Mouse (Mus musculus): ENCODE data around the gene Cox7b. TPM values are rescaled to one million over a fixed set of nuclear protein-coding genes. Genes with fewer than 3 reads are reported as not detected.

Cox7b gene
- polyA plus RNA-seq, 1 experiment = 18.9 TPM

- H3K9me3 ChIP-seq = no peaks in the 10 kb centered on the region
- TF ChIP-seq FLI1 (IDR thresholded peaks at IDR 0.05; ENCODE audit: low read length) (peak; percentile 75; the same call in 1 of the 2 replicates), GATA1 (IDR thresholded peaks at IDR 0.05; ENCODE audit: borderline replicate concordance, low read length) (no peak)
- H3K27me3 ChIP-seq (replicated peaks) = peaks cover 2% of the 10 kb centered on the region
- H3K4me1 ChIP-seq = peaks cover 16% of the 10 kb centered on the region; the same call in 1 of the 2 replicates
- H3K4me3 ChIP-seq (replicated peaks) = peak within 1 kb of the TSS; percentile 93
- H3K36me3 ChIP-seq (replicated peaks; ENCODE audit: low read length) = peaks cover 13% of the 10 kb centered on the region
These were observed 11.2 kb downstream of the Cox7b start, which contains the start of gene Atp7a for GRCm38 (mm10) chrX:106026418-106027342. Gene Atp7a, plus strand, starts transcription at chrX:106027276.

GRCm38 (mm10) chrX:106027343-106027674 is 11.8 kb downstream of the Cox7b start:
- TF ChIP-seq GATA1 (IDR thresholded peaks at IDR 0.05; ENCODE audit: borderline replicate concordance, low read length) (no peak), FLI1 (IDR thresholded peaks at IDR 0.05; ENCODE audit: low read length) (no peak)
- H3K4me3 ChIP-seq (replicated peaks) = peak overlapping the region; percentile 93
- H3K9me3 ChIP-seq = no peaks in the 10 kb centered on the region
- peaks cover 18% of the 10 kb centered on the region; the same call in 1 of the 2 replicates for H3K4me1 ChIP-seq
- peaks cover 7% of the 10 kb centered on the region for H3K36me3 ChIP-seq (replicated peaks; ENCODE audit: low read length)
- peaks cover 2% of the 10 kb centered on the region for H3K27me3 ChIP-seq (replicated peaks)

GRCm38 (mm10) chrX:106030176-106030575 is 14.7 kb downstream of the Cox7b start:
- TF ChIP-seq FLI1 (IDR thresholded peaks at IDR 0.05; ENCODE audit: low read length) (no peak), GATA1 (IDR thresholded peaks at IDR 0.05; ENCODE audit: borderline replicate concordance, low read length) (no peak)

GRCm38 (mm10) chrX:106031124-106031523 is 15.6 kb downstream of the Cox7b start:
- no peaks in the 10 kb centered on the region for H3K36me3 ChIP-seq (replicated peaks; ENCODE audit: low read length)
- H3K4me1 ChIP-seq = peaks cover 31% of the 10 kb centered on the region
- no peak for TF ChIP-seq GATA1 (IDR thresholded peaks at IDR 0.05; ENCODE audit: borderline replicate concordance, low read length)
- TF ChIP-seq FLI1 (IDR thresholded peaks at IDR 0.05; ENCODE audit: low read length) = no peak
- no peak overlapping the region for H3K4me3 ChIP-seq (replicated peaks)
- H3K9me3 ChIP-seq = no peaks in the 10 kb centered on the region
- H3K27me3 ChIP-seq (replicated peaks) = peaks cover 2% of the 10 kb centered on the region

More at GRCm38 (mm10) chrX:106030176-106030575, 14.7 kb downstream of the Cox7b start:
- Histone ChIP-seq H3K36me3 (replicated peaks; ENCODE audit: low read length) (no peaks in the 10 kb centered on the region), H3K27me3 (replicated peaks) (peaks cover 2% of the 10 kb centered on the region), H3K4me3 (replicated peaks) (peak overlapping the region; percentile 57), H3K4me1 (peaks cover 34% of the 10 kb centered on the region), H3K9me3 (no peaks in the 10 kb centered on the region)

- H3K27me3 ChIP-seq (replicated peaks) = peaks cover 5% of the 10 kb centered on the region
- no peak for TF ChIP-seq GATA1 (IDR thresholded peaks at IDR 0.05; ENCODE audit: borderline replicate concordance, low read length)
- no peak for TF ChIP-seq FLI1 (IDR thresholded peaks at IDR 0.05; ENCODE audit: low read length)
- no peak overlapping the region for H3K4me3 ChIP-seq (replicated peaks)
- H3K36me3 ChIP-seq (replicated peaks; ENCODE audit: low read length) = peaks cover 3% of the 10 kb centered on the region
- H3K9me3 ChIP-seq = no peaks in the 10 kb centered on the region
- H3K4me1 ChIP-seq = peaks cover 40% of the 10 kb centered on the region
These were observed 20.2 kb downstream of the Cox7b start for GRCm38 (mm10) chrX:106035727-106036126.

- Histone ChIP-seq H3K27me3 (replicated peaks) (peaks cover 5% of the 10 kb centered on the region), H3K9me3 (no peaks in the 10 kb centered on the region), H3K4me1 (peaks cover 45% of the 10 kb centered on the region), H3K4me3 (replicated peaks) (no peak overlapping the region), H3K36me3 (replicated peaks; ENCODE audit: low read length) (peaks cover 3% of the 10 kb centered on the region)
- TF ChIP-seq GATA1 (IDR thresholded peaks at IDR 0.05; ENCODE audit: borderline replicate concordance, low read length) (no peak), FLI1 (IDR thresholded peaks at IDR 0.05; ENCODE audit: low read length) (no peak)
These were observed 21.8 kb downstream of the Cox7b start for GRCm38 (mm10) chrX:106037185-106037752.

GRCm38 (mm10) chrX:106043863-106044617 is 28.5 kb downstream of the Cox7b start:
- Histone ChIP-seq H3K4me1 (peaks cover 55% of the 10 kb centered on the region), H3K9me3 (no peaks in the 10 kb centered on the region), H3K27me3 (replicated peaks) (peaks cover 2% of the 10 kb centered on the region), H3K36me3 (replicated peaks; ENCODE audit: low read length) (no peaks in the 10 kb centered on the region), H3K4me3 (replicated peaks) (peak overlapping the region; percentile 72)
- TF ChIP-seq GATA1 (IDR thresholded peaks at IDR 0.05; ENCODE audit: borderline replicate concordance, low read length) = peak; percentile 34; the same call in 1 of the 3 replicates
- no peak for TF ChIP-seq FLI1 (IDR thresholded peaks at IDR 0.05; ENCODE audit: low read length)

- Histone ChIP-seq H3K9me3 (no peaks in the 10 kb centered on the region), H3K4me1 (peaks cover 54% of the 10 kb centered on the region), H3K4me3 (replicated peaks) (no peak overlapping the region), H3K36me3 (replicated peaks; ENCODE audit: low read length) (no peaks in the 10 kb centered on the region), H3K27me3 (replicated peaks) (no peaks in the 10 kb centered on the region)
- TF ChIP-seq GATA1 (IDR thresholded peaks at IDR 0.05; ENCODE audit: borderline replicate concordance, low read length) = no peak
- TF ChIP-seq FLI1 (IDR thresholded peaks at IDR 0.05; ENCODE audit: low read length) = no peak
These were observed 30.0 kb downstream of the Cox7b start for GRCm38 (mm10) chrX:106045455-106045854.

GRCm38 (mm10) chrX:106045928-106046327 is 30.4 kb downstream of the Cox7b start:
- Histone ChIP-seq H3K4me1 (peaks cover 53% of the 10 kb centered on the region), H3K4me3 (replicated peaks) (no peak overlapping the region), H3K9me3 (no peaks in the 10 kb centered on the region), H3K27me3 (replicated peaks) (no peaks in the 10 kb centered on the region), H3K36me3 (replicated peaks; ENCODE audit: low read length) (no peaks in the 10 kb centered on the region)
- no peak for TF ChIP-seq FLI1 (IDR thresholded peaks at IDR 0.05; ENCODE audit: low read length)
- no peak for TF ChIP-seq GATA1 (IDR thresholded peaks at IDR 0.05; ENCODE audit: borderline replicate concordance, low read length)
